Mouse (Mus musculus) CH12.LX (cell line): ENCODE data around the gene Gm10272.

ENCODE experiments used
- CTCF ChIP-seq, 2 experiments: IDR thresholded peaks in 1 of 2; conservative IDR thresholded peaks in 1 of 2; 2 replicates each; pipeline ENCODE4 v1.5.1; 2011 to 2012; ENCODE audit warnings: low read depth in 2 of 2, low read length in 2 of 2, improper control_type of control experiment in 1 of 2, inconsistent platforms in 1 of 2, mild to moderate bottlenecking in 1 of 2, moderate library complexity in 1 of 2
- E2F4 ChIP-seq: IDR thresholded peaks from 2 replicates; pipeline ENCODE4 v1.6.1; 2011; ENCODE audit warnings: low read depth, low read length, improper control_type of control experiment; ENCODE audit not compliant: insufficient replicate concordance
- MAX ChIP-seq: IDR thresholded peaks from 2 replicates; pipeline ENCODE4 v1.6.1; 2011; ENCODE audit warnings: low read length, improper control_type of control experiment
- MXI1 ChIP-seq: IDR thresholded peaks from 2 replicates; pipeline ENCODE4 v1.6.1; 2011; ENCODE audit warnings: mild to moderate bottlenecking, low read depth, low read length, improper control_type of control experiment
- POLR2A ChIP-seq: IDR thresholded peaks from 2 replicates; pipeline ENCODE4 v1.6.1; 2011; ENCODE audit warnings: low read depth, mild to moderate bottlenecking, improper control_type of control experiment, low read length
- UBTF ChIP-seq: IDR thresholded peaks from 2 replicates; pipeline ENCODE4 v1.6.1; 2012; ENCODE audit warnings: low read depth, mild to moderate bottlenecking, inconsistent platforms, low read length, improper control_type of control experiment, moderate library complexity

DNA sequence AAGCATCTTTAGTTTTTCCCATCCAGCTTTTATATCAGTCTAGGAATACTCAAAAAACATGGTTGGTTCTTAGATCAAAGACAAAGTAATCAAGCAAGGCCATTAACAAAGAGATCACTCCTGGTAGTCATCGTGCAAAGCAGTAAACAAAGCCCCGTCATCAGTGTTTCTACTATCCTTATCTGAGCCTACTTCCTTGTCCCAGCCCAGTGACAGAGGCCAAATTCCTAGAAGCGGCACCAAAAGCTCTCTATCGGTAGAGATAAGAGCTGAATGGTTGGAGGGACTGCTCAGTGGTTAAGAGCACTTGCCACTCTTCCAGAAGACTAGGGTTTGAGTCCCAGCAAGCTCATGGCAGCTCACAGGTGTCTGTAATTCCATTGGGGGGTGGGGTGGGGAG is 34.9 kb upstream of the Gm10272 start:
- TF ChIP-seq CTCF (conservative IDR thresholded peaks at IDR 0.05 in 1 of 2, IDR thresholded peaks at IDR 0.05 in 1 of 2; ENCODE audit: low read depth in 2 of 2, low read length in 2 of 2) (no peak), MAX (no peak), E2F4 (no peak), UBTF (no peak), POLR2A (no peak), MXI1 (no peak)
